Mouse (Mus musculus) limb, embryonic 13.5 days (tissue): ENCODE measurements around the gene Aqp2. TPM values are rescaled to one million over a fixed set of nuclear protein-coding genes. Genes with fewer than 3 reads are reported as not detected.

Source experiments
- ATAC-seq: fragments of 200-750 bp; cut with Nextera tagmentation; 2 replicates; pipeline ENCODE4 v1.8.0; 2017; ENCODE audit warnings: low read depth, moderate number of reproducible peaks, moderate TSS enrichment; ENCODE audit not compliant: low FRiP score
- H3K27ac ChIP-seq: fragments of 300-500 bp; sonication (generic); 2 replicates; pipeline ENCODE4 v1.5.1; 2015; ENCODE audit warnings: inconsistent platforms, mild to moderate bottlenecking, moderate library complexity
- H3K27me3 ChIP-seq: fragments of 300-500 bp; sonication (generic); 2 replicates; pipeline ENCODE4 v1.6.1; 2015; ENCODE audit warnings: mild to moderate bottlenecking, inconsistent platforms
- H3K36me3 ChIP-seq: fragments of 300-500 bp; sonication (generic); 2 replicates; pipeline ENCODE4 v1.6.1; 2015; ENCODE audit warnings: inconsistent platforms, mild to moderate bottlenecking, moderate library complexity
- H3K4me1 ChIP-seq: fragments of 300-500 bp; sonication (generic); 2 replicates; pipeline ENCODE4 v1.6.1; 2015; ENCODE audit warnings: inconsistent platforms
- H3K4me2 ChIP-seq: fragments of 300-500 bp; sonication (generic); replicated peaks from 2 replicates; pipeline ENCODE4 v1.6.1; 2015; ENCODE audit warnings: inconsistent platforms, mild to moderate bottlenecking, moderate library complexity
- H3K4me3 ChIP-seq: fragments of 300-500 bp; sonication (generic); 2 replicates; pipeline ENCODE4 v1.5.1; 2015; ENCODE audit warnings: moderate library complexity, mild to moderate bottlenecking, inconsistent platforms
- H3K9ac ChIP-seq: fragments of 300-500 bp; sonication (generic); 2 replicates; pipeline ENCODE4 v1.6.1; 2015; ENCODE audit warnings: mild to moderate bottlenecking, inconsistent platforms
- H3K9me3 ChIP-seq: fragments of 300-500 bp; sonication (generic); 2 replicates; pipeline ENCODE4 v1.6.1; 2016; ENCODE audit warnings: inconsistent platforms
- WGBS: fragments of 180-500 bp; shearing (Covaris S2); methylation state at CpG from one replicate; pipeline ENCODE4 v1.1.7; 2015; 5-methylcytosine and 5-hydroxymethylcytosine counted together
- polyA plus RNA-seq: library from polyadenylated mRNA; unstranded; fragments of >200 nt; fragmentation: Nextera tagmentation; extraction: Ambion mirVana; gene quantifications from 2 replicates; pipeline ENCODE4 v1.2.1, GENCODE M21; 2015

The Aqp2 gene
- polyA plus RNA-seq, 1 experiment from 2014 or later = not detected

GRCm38 (mm10) chr15:99592877-99593276 lies 14.0 kb downstream of the Aqp2 start:
- H3K4me1 ChIP-seq = peaks cover 12% of the 10 kb centered on the region; the same call in 1 of the 2 replicates
- no peaks in the 10 kb centered on the region for H3K9me3 ChIP-seq
- H3K9ac ChIP-seq = no peak overlapping the region
- ATAC-seq = no peak
- no peak overlapping the region for H3K4me3 ChIP-seq
- H3K36me3 ChIP-seq = no peaks in the 10 kb centered on the region
- no peak overlapping the region for H3K4me2 ChIP-seq
- H3K27me3 ChIP-seq = peaks cover 93% of the 10 kb centered on the region
- no peak overlapping the region for H3K27ac ChIP-seq
- WGBS = 80% methylated on average over 5 of the region's 5 CpGs

- no peak overlapping the region for H3K9ac ChIP-seq
- no peaks in the 10 kb centered on the region for H3K36me3 ChIP-seq
- H3K9me3 ChIP-seq = no peaks in the 10 kb centered on the region
- no peak for ATAC-seq
- no peak overlapping the region for H3K4me2 ChIP-seq
- H3K27ac ChIP-seq = no peak overlapping the region
- no peak overlapping the region for H3K4me3 ChIP-seq
- peaks cover 89% of the 10 kb centered on the region for H3K27me3 ChIP-seq
- H3K4me1 ChIP-seq = peaks cover 8% of the 10 kb centered on the region; the same call in 1 of the 2 replicates
- WGBS = 83% methylated on average over 10 of the region's 10 CpGs
These were observed 16.1 kb downstream of the Aqp2 start for GRCm38 (mm10) chr15:99594951-99595350.

- no peak overlapping the region for H3K27ac ChIP-seq
- WGBS = 1% methylated on average over 7 of the region's 7 CpGs
- no peaks in the 10 kb centered on the region for H3K9me3 ChIP-seq
- peak; percentile 64; the same call in 1 of the 2 replicates for ATAC-seq
- H3K36me3 ChIP-seq = no peaks in the 10 kb centered on the region
- peaks cover 89% of the 10 kb centered on the region for H3K27me3 ChIP-seq
- H3K4me3 ChIP-seq = no peak overlapping the region
- peaks cover under 1% of the 10 kb centered on the region; the same call in 1 of the 2 replicates for H3K4me1 ChIP-seq
- H3K4me2 ChIP-seq = no peak overlapping the region
- H3K9ac ChIP-seq = no peak overlapping the region
These were observed 17.3 kb downstream of the Aqp2 start for GRCm38 (mm10) chr15:99596056-99596687.

- Histone ChIP-seq H3K4me1 (peaks cover 6% of the 10 kb centered on the region; the same call in 1 of the 2 replicates), H3K4me2 (no peak overlapping the region), H3K27ac (no peak overlapping the region), H3K4me3 (no peak overlapping the region), H3K9ac (no peak overlapping the region), H3K27me3 (peaks cover 87% of the 10 kb centered on the region), H3K36me3 (no peaks in the 10 kb centered on the region), H3K9me3 (no peaks in the 10 kb centered on the region)
- no peak for ATAC-seq
- WGBS = 59% methylated on average over 7 of the region's 7 CpGs
These were observed 18.0 kb downstream of the Aqp2 start for GRCm38 (mm10) chr15:99596841-99597240.

GRCm38 (mm10) chr15:99597596-99597995 lies 18.7 kb downstream of the Aqp2 start:
- Histone ChIP-seq H3K4me1 (peaks cover 6% of the 10 kb centered on the region; the same call in 1 of the 2 replicates), H3K4me2 (no peak overlapping the region), H3K27me3 (peaks cover 80% of the 10 kb centered on the region), H3K9ac (no peak overlapping the region), H3K27ac (no peak overlapping the region), H3K36me3 (no peaks in the 10 kb centered on the region), H3K9me3 (no peaks in the 10 kb centered on the region), H3K4me3 (no peak overlapping the region)
- no peak for ATAC-seq
- WGBS = 39% methylated on average over 8 of the region's 8 CpGs

- peaks cover 6% of the 10 kb centered on the region; the same call in 1 of the 2 replicates for H3K4me1 ChIP-seq
- H3K9ac ChIP-seq = no peak overlapping the region
- 58% methylated on average over 17 of the region's 17 CpGs for WGBS
- H3K36me3 ChIP-seq = no peaks in the 10 kb centered on the region
- no peaks in the 10 kb centered on the region for H3K9me3 ChIP-seq
- no peak overlapping the region for H3K4me2 ChIP-seq
- no peak overlapping the region for H3K27ac ChIP-seq
- no peak for ATAC-seq
- H3K27me3 ChIP-seq = peaks cover 67% of the 10 kb centered on the region
- no peak overlapping the region for H3K4me3 ChIP-seq
These were observed 20.6 kb downstream of the Aqp2 start for GRCm38 (mm10) chr15:99599245-99600070.

GRCm38 (mm10) chr15:99600986-99601822 lies 22.3 kb downstream of the Aqp2 start, which contains the start of gene Aqp6:
TSS of gene Aqp6 (plus strand) at chr15:99601400.
- no peak for ATAC-seq
- Histone ChIP-seq H3K27me3 (peaks cover 56% of the 10 kb centered on the region), H3K4me3 (no peak within 1 kb of the TSS), H3K27ac (no peak within 1 kb of the TSS), H3K9me3 (no peaks in the 10 kb centered on the region), H3K36me3 (no peaks in the 10 kb centered on the region), H3K9ac (peak within 1 kb of the TSS; percentile 4; the same call in 1 of the 2 replicates), H3K4me2 (no peak within 1 kb of the TSS), H3K4me1 (peaks cover 6% of the 10 kb centered on the region; the same call in 1 of the 2 replicates)
- WGBS = 64% methylated on average over 22 of the region's 22 CpGs

GRCm38 (mm10) chr15:99601823-99602120 lies 22.9 kb downstream of the Aqp2 start:
- no peak overlapping the region for H3K4me2 ChIP-seq
- ATAC-seq = no peak
- H3K36me3 ChIP-seq = no peaks in the 10 kb centered on the region
- H3K9ac ChIP-seq = peak overlapping the region; percentile 4; the same call in 1 of the 2 replicates
- H3K27me3 ChIP-seq = peaks cover 60% of the 10 kb centered on the region
- H3K9me3 ChIP-seq = no peaks in the 10 kb centered on the region
- WGBS = 45% methylated on average over 5 of the region's 5 CpGs
- no peak overlapping the region for H3K4me3 ChIP-seq
- H3K4me1 ChIP-seq = peaks cover 6% of the 10 kb centered on the region; the same call in 1 of the 2 replicates
- H3K27ac ChIP-seq = no peak overlapping the region

- Histone ChIP-seq H3K27ac (no peak overlapping the region), H3K9me3 (no peaks in the 10 kb centered on the region), H3K9ac (no peak overlapping the region), H3K4me2 (no peak overlapping the region), H3K4me3 (no peak overlapping the region), H3K4me1 (peaks cover 7% of the 10 kb centered on the region), H3K36me3 (no peaks in the 10 kb centered on the region), H3K27me3 (peaks cover 60% of the 10 kb centered on the region)
- no peak for ATAC-seq
- WGBS = 69% methylated on average over 17 of the region's 17 CpGs
These were observed 23.5 kb downstream of the Aqp2 start for GRCm38 (mm10) chr15:99602206-99602820.

GRCm38 (mm10) chr15:99603216-99603615 lies 24.4 kb downstream of the Aqp2 start:
- no peak overlapping the region for H3K27ac ChIP-seq
- no peak overlapping the region for H3K4me3 ChIP-seq
- H3K36me3 ChIP-seq = no peaks in the 10 kb centered on the region
- no peak overlapping the region for H3K4me2 ChIP-seq
- no peak overlapping the region for H3K9ac ChIP-seq
- ATAC-seq = no peak
- H3K27me3 ChIP-seq = peaks cover 51% of the 10 kb centered on the region
- H3K4me1 ChIP-seq = peaks cover 16% of the 10 kb centered on the region
- H3K9me3 ChIP-seq = no peaks in the 10 kb centered on the region
- 78% methylated on average over 7 of the region's 7 CpGs for WGBS

- H3K4me1 ChIP-seq = peaks cover 16% of the 10 kb centered on the region
- WGBS = 86% methylated on average over 2 of the region's 3 CpGs
- H3K9me3 ChIP-seq = no peaks in the 10 kb centered on the region
- H3K4me3 ChIP-seq = no peak overlapping the region
- H3K27me3 ChIP-seq = peaks cover 32% of the 10 kb centered on the region
- no peaks in the 10 kb centered on the region for H3K36me3 ChIP-seq
- H3K9ac ChIP-seq = no peak overlapping the region
- H3K4me2 ChIP-seq = no peak overlapping the region
- ATAC-seq = no peak
- no peak overlapping the region for H3K27ac ChIP-seq
These were observed 26.7 kb downstream of the Aqp2 start for GRCm38 (mm10) chr15:99605595-99605994.
